Mouse (Mus musculus): ENCODE data around the gene Crlf3.

DNA sequence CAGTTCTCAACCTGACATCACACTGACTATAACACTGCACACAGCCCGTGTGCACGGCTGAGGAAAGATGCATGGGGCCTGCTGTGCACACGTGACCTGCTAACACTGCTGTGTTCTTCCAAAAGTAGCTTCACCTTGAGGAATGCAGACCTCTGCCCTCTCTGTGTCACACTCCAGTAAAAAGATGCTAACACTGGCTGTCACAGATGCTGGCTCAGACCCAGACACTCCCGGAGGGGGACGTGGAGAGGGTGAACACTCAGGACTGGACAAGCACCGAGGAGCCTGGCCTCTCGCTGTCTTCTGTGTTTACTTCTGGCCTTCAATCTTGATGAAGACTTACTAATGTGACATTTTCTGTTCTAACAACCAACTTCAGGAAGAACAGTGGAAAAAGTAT is 33.9 kb downstream of the Crlf3 start:
- no peak for TF ChIP-seq CTCF (IDR thresholded peaks at IDR 0.05; ENCODE audit: low read depth, low read length)
- no peak for TF ChIP-seq POLR2A (IDR thresholded peaks at IDR 0.05; ENCODE audit: borderline replicate concordance, low read depth, low read length)

Measured in bone marrow macrophage, adult 2 months (primary cell).